Mouse (Mus musculus) B cell, adult 2 months (primary cell): ENCODE results near the gene 1700057G04Rik.

Experiments
- DNase-seq, 2 experiments: peaks; one replicate each; pipeline ENCODE4 v3.0.0; 2022

1700057G04Rik gene

DNA sequence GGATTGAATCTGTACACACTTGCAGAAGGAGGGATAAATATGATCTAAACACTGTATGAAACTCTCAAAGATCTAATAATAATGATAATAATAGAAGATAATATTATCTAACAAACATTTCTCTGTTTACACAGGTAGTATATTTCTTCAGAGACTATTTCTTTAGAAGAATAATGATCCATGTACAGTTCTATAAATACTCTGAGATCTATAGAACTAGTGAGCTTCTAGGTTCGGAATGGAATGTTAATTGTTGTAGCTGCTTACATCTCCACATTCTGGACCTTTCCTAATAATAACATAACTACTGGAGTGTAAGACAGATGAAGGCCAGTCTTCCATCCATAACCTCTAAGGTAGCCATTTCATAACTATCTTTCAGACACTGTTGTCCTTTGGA, at the start of gene 1700057G04Rik:
Gene 1700057G04Rik (plus strand): TSS at position 301 of the 400 bp plus-strand sequence.
- no peak for DNase-seq

DNA sequence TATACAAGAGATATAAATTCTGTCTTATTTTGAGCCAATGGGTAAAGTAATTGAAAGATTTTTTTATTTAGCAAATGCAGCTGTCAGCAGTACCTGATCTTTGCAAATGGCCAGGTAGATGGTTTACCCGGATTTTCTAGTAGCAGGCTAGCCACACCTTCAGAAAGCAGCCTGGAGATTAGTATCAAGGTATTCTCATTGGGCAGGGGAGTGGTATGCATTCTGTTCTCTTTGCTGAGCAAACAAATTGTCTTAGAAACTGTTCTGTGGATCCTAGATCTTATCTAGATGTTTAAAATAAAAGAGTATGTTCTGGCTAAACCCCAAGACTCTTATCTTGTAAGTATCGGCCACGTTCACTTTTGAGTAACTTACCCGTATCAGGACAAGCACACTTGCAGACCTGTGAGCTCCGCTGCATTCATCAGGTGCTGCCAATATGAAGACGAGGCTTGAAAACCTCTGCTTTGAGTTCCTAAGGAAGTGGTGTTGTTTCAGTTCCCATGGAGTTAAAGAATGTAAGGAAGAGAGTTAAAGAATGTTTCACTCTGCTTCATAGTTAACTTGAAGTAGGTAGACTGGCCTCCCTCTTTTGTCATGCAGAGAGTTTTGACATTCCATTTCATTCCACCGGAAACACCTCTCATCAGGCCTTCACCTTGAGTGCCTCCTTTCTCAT, 48.6 kb upstream of the 1700057G04Rik start:
- no peak for DNase-seq

DNA sequence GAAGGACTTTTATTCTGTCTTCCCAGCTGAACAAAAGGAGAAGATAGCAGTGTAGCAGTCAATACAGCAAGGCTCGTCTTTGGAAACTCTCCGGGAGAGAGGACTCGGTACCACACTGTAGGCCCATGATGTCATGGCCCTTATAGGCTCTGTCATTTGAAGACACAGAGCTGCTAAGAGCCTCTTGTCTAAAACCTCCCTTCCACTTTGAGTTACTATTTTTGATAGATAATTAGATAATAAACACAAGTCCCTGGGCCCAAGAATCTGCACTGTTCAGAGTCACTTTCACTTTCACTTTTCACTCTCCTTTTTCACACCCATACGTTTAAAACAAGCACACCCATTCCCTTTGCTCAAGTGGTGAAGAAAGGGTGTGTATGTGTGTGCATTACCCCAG, 43.5 kb upstream of the 1700057G04Rik start:
- no peak for DNase-seq

DNA sequence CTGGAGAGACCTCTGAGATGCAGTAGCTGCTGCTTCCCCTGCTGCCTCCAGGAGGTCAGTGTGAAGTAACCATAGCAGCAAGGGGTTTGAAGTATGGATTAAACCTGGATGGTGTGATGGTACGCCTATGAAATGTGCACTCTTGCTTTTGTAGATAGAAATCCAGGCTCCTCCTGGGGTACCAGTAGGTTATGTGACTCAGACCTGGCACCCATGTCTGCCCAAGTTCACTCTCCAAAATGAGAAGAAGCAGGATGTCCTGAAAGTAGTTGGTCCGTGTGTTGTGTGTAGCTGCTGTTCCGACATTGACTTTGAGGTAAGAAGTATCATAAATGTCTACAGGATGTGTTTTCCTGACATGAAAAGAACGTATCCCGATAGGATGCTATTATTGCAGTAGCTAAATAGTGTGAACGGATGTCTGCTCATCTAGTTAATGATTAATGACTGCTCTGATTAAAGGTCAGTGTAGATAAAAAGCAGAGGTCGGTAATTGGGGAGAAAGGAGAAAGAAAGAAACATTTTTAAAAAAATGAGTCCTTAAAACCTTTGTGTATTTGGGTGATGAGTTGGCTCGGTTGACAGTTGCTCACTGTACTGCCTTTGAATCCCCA, 42.5 kb upstream of the 1700057G04Rik start:
- DNase-seq = no peak

DNA sequence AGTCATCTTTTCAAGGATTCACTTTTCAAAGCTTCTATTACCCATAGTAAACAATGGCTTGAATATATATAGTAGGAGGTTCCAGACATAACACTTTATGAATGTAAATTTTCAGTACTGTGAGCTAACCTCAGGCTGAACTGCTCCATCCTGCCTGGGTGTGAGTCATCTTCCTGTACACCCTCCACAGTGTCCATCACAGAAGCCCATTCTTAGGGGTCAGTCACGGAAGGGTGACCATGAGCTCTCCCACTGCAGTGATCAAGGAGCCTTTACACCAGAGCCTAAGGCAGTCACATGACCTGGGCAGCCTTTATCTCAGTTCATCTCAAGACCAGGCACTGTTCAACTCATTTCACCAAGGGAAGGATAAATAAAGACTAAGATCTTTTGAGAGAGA, 41.4 kb upstream of the 1700057G04Rik start:
- no peak for DNase-seq

DNA sequence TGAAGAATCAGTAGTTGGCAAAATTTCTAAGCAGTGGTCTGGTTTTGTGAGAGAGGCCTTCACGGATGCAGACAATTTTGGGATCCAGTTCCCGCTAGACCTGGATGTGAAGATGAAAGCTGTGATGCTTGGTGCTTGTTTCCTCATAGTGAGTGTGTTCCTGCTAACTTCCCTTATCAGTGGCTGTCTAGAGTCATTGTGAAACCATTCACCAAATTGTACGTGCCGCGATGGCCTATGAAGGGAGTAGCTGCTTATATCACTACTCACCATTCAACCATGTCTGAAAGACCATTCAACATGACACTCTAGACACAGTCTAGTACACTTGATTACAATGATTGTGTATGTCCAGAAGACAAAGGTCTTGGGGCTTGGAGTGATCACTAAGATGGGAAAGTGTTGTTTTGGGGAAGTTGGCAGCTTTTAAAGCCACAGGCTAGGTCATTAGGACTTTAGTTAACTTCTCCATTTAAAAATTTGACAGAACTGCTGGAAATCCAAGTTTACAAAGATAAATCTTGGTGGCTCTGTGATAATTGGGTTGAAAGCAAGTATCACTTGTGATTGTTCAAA, 39.3 kb upstream of the 1700057G04Rik start:
- DNase-seq = no peak

DNA sequence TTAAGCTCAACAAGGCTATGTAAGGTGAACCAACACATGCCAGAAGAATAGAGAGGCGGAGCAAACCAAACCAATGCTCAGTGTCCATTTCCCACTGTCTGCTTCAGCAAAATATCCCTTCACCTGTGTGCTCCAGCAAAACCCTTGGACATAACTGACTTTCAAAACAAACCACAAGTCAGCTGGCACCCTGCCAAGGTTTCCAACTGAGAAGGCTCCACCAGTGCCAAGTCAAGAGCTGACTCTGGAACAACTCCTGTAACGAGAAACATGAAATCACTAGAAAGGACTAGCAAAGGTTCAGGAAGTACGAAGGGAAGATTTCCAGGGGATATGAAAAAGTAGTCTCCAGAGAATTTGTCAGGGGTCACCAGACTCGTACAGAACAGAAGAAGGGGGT, 38.2 kb upstream of the 1700057G04Rik start:
- no peak for DNase-seq

DNA sequence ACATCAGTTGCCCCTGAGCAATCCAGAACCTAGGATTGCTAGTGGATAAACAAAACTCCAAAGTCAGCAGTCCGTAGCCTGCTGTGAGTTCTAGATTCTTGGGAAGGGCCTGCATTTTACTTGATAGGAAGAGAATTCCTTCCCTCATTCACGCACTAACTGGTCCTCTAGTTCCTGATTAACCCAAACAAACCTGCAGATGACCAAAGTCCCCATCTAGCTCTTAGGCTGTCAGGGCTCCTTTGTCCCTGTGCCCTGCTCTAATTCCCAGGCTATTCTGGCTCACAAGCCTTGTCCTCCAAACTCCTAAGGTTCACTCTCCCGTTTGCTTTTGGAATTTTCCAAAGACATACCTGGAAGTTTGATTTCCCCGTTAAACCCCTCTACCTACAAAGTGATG, 36.5 kb upstream of the 1700057G04Rik start:
- DNase-seq = no peak

DNA sequence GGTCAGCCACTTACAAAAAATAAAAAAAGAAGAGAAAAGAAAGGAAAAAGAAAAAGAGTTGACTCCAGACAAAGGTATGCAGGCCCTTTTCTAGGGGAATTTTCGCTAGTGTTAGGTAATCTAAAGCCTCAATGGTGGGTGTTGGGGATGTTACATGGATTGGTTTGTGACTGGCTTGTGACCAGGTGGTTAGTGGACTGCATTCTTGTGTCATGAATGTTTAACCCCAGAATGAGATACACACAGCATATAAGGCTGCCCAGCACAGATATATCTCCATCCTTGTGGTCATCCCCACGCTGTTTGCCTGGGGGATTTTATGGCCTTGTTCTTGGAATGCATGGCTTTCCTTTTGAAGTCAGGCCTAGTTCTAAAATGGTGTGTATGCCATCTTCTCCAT, 35.9 kb upstream of the 1700057G04Rik start:
- DNase-seq = no peak

DNA sequence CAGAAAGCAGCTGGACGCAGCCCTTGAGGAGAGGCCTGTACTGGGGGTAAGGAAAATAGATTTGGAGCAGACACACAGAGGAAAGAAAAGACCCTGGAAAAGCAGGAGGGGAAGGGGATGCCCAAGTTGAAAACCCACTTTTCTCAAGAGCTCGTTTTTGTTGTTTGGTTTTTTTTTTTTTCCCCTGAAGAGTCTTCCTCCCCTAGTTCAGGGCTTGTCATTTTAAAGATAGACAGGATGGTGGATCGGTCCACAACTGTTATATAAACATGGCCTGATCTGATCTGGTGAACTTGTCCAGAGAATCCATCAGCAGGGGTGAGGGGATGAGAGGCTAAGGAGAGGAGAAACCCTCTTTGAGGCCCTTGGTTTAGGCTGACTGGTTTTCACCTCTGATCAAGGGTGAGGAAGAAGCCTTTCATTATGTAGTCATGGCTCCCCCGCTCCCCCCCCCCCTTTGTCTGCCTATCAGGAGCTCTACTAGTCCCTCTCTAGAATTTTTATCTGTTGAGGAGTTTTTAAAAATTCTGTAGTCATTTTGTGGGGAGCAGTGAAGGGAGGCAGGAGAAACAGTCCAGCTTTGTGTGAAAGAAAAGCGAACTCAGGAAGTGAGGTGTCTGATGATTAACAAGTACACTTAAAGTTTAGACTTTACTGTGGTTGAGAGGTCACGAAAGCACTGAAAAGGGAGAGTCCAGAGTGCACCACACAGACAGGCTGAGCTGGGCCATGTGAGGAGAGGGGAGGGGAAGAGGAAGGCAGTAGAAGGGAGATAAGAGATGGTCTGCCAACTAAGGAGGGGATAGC, 35.0 kb upstream of the 1700057G04Rik start:
- no peak for DNase-seq

DNA sequence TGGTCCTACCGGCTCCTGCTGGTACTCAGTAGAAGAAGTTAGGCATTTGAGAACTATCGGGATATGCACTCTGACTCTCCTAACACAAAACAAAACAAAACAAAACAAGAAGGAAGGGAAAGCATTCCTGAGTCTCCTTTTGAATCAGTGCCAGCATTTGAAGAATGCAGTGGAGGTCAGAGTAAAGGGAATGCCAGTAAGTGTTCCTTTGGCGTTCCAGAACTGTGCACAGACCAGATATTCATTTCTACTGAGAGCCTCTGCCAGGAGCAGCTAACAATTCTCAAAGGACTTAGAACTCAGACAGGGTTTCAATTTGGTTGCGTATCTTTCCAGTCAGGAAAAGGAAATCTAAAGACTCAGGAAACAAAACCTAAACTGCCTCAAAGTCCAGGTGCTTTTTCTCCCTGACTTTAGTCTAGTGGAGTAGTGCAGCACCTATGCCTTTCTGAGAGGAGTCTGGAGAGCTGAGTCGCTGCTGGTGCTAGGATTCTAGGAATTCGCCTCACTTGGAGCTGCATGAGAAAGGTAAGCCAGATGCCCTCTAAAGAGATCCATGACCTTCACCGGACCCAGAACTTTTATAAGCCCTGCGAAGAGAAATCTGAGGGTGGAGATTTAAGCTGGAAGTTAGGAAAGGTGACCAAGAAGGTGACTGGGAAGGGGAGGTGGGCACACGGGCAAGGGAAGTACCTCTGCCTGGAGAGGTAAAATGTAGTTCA, 33.5 kb upstream of the 1700057G04Rik start, which contains the start of gene Plscr2:
Gene Plscr2 (plus strand): TSS at position 117 of the 722 bp plus-strand sequence.
- no peak for DNase-seq

DNA sequence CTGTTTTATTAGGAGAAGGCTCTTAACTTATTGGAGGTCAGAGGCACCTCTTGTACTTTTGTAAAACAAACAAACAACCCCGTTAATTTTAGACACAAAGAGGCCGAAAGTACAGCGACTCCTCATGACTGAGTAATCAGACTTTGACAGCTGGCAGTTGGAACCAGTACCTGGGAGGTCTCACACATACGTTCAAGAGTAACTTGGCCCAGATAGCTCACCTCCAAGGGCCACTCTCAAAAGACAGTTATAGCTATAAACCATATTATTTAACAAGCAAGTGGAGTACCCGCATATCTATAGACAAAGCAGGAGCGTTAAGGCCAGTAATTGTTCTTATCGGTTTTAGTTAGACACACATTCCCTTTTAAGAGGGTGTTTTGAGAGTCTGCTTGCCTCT, 32.8 kb upstream of the 1700057G04Rik start:
- DNase-seq = no peak

DNA sequence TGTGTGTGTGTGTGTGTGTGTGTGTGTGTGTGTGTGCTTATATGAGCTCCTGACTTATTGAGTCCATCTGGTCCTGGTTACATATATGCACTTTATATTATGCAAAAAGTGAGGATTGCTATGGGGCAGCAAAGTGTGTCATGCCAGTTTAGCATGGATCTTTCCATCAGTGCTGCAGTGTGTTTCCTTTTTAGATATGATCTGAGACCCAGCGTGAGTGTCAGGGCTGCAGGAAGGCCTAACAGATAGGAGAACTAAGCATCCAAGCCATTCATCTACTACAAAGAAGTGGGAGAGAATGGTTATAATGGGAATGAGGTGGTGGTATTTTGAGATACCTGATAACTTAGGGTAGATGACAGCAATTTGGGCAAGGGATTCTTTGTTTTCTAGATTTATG, 29.1 kb upstream of the 1700057G04Rik start:
- no peak for DNase-seq

DNA sequence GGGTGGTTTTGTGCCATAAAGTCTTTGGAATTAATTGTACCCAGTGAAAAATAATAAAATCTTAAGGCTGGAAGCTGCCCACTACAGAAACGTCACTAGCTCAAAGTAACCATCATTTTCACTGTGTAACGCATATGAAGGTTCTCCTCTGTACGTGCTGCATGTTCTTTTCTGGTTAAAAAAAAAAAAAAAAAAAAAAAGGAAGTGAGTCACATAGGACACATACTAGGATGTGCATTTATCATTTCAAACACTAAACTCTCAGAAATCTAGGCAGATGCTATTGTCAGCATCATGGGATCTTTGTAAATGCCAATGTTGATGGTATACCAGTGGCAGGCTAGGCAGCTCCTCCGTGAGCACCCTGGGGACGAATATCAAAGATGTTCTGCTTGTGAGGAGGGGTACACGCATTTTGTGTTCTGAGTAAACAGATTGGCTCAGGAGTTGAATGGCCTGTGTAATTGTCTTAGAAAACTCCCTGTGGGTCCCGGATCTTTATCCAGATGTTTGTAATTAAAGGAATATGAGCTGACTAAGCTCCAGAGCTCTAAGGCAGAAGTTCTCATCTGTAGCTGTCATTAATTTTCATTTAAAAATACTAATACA, 26.5 kb upstream of the 1700057G04Rik start:
- no peak for DNase-seq

DNA sequence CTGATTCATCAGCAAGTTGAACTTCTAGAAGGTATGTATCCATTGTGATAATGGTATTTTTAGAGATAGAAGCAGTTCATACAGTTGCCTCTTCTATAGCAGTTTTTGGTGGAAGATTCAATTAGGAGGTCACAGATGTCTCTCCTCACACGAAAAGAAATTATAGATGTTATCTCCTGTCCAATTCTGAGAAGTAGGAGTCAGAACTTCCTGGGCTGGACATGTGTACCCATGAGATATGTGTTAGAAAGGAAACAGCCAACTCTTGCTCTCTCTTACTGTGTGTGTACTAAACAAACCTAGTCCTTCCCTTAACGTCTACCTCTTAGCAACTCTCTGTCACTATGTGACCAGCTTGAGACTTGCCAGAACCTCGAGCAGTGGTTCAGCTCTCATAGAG, 19.5 kb upstream of the 1700057G04Rik start:
- DNase-seq = no peak

DNA sequence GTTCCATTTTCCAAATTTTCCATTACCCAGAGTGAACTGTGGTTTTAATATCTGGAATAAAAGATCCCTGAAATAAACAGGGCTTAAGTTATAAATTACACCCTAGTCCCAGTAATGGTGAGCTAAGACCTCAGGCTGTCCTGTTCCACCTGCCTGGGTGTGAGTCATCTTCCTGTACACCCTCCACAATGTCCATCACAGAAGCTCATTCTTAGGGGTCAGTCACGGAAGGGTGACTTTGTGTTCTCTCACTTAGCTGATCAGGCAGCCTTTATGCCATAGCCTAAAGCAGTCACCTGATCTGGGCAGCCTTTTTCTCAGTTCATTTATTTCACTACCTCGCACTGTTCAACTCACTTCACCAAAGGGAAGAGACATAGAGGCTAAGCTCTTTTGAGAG, 17.0 kb upstream of the 1700057G04Rik start:
- no peak for DNase-seq

DNA sequence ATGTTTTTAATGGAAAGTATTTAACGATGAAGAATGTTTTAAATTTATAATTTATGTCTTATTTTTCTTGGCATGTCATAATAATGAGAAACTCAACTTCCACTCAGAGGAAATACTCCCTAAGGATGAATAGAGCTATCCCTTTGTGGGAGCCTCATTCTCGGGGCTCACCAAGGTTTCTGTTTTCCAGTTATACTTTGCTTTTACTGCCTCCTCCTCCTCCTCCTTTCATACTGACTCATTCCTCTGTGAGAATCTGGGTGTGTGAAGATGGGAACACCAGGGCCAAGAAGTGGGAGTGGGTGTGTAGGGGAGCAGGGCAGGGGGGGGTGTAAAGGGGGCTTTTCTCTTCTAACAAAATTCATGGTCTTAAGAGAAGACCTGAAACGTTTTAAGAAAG, 16.3 kb upstream of the 1700057G04Rik start:
- DNase-seq = no peak

DNA sequence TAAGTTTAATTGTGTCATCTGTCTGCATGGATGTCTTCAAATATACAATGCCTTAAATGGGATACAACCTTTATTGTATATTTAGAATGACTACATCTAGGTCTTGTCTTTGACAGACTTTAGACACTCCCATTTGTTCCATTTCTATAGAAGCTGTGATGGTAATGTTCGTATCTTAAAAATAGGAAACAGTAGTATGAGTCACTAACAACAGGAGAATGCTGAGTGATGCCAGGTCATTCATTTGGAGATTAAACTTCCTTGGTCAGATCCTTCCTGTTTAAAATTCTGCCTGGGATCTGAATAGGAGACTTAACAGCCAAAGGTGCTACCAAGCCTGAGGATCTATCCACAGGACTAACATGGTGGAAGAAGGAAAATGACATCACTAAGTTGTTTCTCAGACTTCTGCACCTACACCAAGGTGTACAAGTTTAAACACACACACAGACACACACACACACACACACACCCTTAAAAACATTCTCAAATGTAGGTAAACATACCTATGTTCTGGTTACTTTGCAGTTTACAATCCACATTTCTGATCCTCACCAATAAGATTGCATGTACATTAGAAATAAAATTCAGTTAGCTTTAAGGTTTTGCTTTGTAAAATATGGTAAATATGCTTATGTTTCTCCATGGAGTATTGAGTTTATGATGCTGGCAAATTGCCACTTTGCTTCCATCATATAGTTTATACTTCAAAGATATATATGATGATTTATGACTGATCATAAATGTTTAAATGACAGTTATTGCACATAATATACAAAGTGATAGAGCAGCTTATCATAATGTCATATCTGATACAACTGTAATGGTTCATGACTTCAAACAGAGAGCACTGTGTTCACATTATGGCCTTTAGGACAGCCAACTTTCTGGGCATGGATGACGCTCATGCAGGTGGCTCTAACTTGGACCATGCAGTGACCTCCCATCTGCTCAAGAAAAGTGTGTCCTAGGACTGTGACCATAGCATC, 15.3 kb upstream of the 1700057G04Rik start:
- DNase-seq = no peak

DNA sequence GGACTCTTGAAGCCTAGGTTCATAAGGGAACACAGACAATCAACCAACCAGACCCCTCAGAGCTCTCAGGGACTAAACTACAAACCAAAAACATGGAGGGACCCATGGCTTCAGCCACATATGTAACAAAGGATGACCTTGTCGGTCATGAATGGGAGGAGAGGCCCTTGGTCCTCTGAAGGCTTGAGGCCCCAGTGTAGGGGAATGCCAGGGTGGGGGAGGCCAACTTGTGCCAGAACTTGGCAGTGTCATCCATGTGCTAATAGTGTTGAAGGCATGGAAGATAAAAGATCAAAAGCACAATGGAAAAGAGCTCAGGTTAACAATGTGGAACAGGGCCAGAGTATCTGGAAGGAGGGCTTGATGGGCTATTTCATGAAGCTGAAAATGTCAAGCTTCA, 10.9 kb upstream of the 1700057G04Rik start:
- DNase-seq = no peak

DNA sequence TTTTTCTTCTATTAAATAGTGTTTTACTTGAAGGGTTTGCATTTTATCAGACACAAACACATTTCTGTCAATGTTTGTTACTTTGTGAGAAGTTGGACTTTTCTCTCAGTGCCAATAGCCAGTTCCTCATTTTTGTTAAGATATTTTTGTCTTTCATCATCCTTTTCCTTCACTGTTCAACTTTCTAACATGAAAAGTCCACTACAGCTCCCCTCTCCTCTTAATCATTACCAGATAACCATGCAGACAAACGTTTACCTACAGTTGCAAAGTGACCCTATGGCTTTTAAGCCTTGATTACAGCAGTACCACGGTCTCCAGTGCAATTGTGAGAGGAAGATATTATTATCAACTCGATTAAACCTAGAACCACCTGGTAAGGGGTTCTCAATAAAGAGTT, 8.0 kb upstream of the 1700057G04Rik start:
- DNase-seq = no peak

DNA sequence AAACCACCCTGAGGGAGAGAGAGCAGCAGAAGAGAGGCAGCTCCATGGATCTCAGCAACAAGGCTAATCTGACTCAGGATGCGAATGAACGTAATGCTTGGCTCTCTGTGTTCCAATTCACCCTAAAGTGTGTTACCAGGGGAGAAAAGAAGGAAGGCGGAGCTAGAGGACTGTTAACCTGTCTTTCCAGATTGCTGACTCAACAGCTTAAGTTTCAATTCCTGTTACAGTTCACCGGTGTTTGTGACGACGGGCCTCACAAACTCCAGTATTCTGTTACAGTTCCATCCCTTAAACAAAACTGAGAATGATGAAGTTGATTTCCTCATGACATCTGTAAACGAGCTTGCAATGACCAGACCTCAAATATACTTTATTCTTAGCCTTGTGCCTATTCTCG, 4.1 kb upstream of the 1700057G04Rik start:
- DNase-seq = no peak
